Mouse (Mus musculus) E14TG2a.4 (cell line): ENCODE data around the gene Map2k3.

Experiments used
- CTCF ChIP-seq: conservative IDR thresholded peaks from 2 replicates; pipeline ENCODE4 v1.5.1; 2014; ENCODE audit warnings: low read length
- NANOG ChIP-seq: IDR thresholded peaks from 2 replicates; pipeline ENCODE4 v1.6.1; 2014; ENCODE audit warnings: borderline replicate concordance, low read length, mixed read lengths

GRCm38 (mm10) chr11:60978658-60979057 is 46.8 kb downstream of the Map2k3 start:
- no peak for TF ChIP-seq CTCF
- no peak for TF ChIP-seq NANOG
